Mouse (Mus musculus) embryonic facial prominence, embryonic 15.5 days (tissue): ENCODE measurements around the gene Nupl1. TPM values are rescaled to one million over a fixed set of nuclear protein-coding genes. Genes with fewer than 3 reads are reported as not detected.

Experiments
- ATAC-seq: fragments of 200-750 bp; cut with Nextera tagmentation; 2 replicates; pipeline ENCODE4 v1.8.0; 2017; ENCODE audit warnings: low read depth, moderate TSS enrichment; ENCODE audit not compliant: insufficient number of reproducible peaks, low FRiP score, low TSS enrichment
- H3K27ac ChIP-seq: fragments of 300-500 bp; sonication (generic); replicated peaks from 2 replicates; pipeline ENCODE4 v1.5.1; 2015; ENCODE audit warnings: mild to moderate bottlenecking, inconsistent platforms
- H3K27me3 ChIP-seq: fragments of 300-500 bp; sonication (generic); 2 replicates; pipeline ENCODE4 v1.6.1; 2015; ENCODE audit warnings: inconsistent platforms
- H3K36me3 ChIP-seq: fragments of 300-500 bp; sonication (generic); 2 replicates; pipeline ENCODE4 v1.6.1; 2015; ENCODE audit warnings: mild to moderate bottlenecking, inconsistent platforms
- H3K4me1 ChIP-seq: fragments of 300-500 bp; sonication (generic); 2 replicates; pipeline ENCODE4 v1.6.1; 2015; ENCODE audit warnings: inconsistent platforms
- H3K4me2 ChIP-seq: fragments of 300-500 bp; sonication (generic); replicated peaks from 2 replicates; pipeline ENCODE4 v1.6.1; 2015; ENCODE audit warnings: mild to moderate bottlenecking, inconsistent platforms
- H3K4me3 ChIP-seq: fragments of 300-500 bp; sonication (generic); replicated peaks from 2 replicates; pipeline ENCODE4 v1.5.1; 2015; ENCODE audit warnings: mild to moderate bottlenecking, inconsistent platforms
- H3K9ac ChIP-seq: fragments of 300-500 bp; sonication (generic); 2 replicates; pipeline ENCODE4 v1.6.1; 2015; ENCODE audit warnings: inconsistent platforms
- H3K9me3 ChIP-seq: fragments of 300-500 bp; sonication (generic); replicated peaks from 2 replicates; pipeline ENCODE4 v1.6.1; 2016; ENCODE audit warnings: inconsistent platforms
- WGBS: fragments of 180-500 bp; shearing (Covaris S2); methylation state at CpG from one replicate; pipeline ENCODE4 v1.1.7; 2015; 5-methylcytosine and 5-hydroxymethylcytosine counted together
- polyA plus RNA-seq: library from polyadenylated mRNA; unstranded; fragments of >200 nt; fragmentation: Nextera tagmentation; extraction: Ambion mirVana; gene quantifications from 2 replicates; pipeline ENCODE4 v1.2.1, GENCODE M21; 2015

Nupl1 gene
- polyA plus RNA-seq, 1 experiment from 2014 or later = not detected

DNA sequence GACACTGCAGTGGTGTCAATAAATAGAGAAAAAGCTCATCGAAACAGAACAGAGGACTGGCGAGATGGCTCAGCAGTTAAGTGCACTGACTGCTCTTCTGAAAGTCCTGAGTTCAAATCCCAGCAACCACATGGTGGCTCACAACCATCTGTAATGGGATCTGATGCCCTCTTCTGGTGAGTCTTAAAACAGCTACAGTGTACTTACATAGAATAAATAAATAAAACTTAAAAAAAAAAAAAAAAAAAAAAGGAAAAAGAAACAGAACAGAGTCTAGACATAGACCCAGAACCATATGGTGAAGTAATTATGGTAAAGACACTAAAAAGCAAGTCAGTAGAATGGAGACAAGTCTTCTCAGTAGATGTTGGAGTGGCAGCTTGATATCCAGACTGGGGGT, 69.9 kb downstream of the Nupl1 start:
- Histone ChIP-seq H3K9ac (no peak overlapping the region), H3K4me3 (no peak overlapping the region), H3K27me3 (peaks cover 31% of the 10 kb centered on the region), H3K4me1 (peaks cover 4% of the 10 kb centered on the region; the same call in 1 of the 2 replicates), H3K9me3 (no peaks in the 10 kb centered on the region), H3K36me3 (no peaks in the 10 kb centered on the region), H3K4me2 (no peak overlapping the region), H3K27ac (no peak overlapping the region)
- no peak for ATAC-seq
- WGBS = 94% methylated on average over 2 of the region's 2 CpGs

- H3K36me3 ChIP-seq = no peaks in the 10 kb centered on the region
- WGBS = 35% methylated on average over 2 of the region's 2 CpGs
- no peaks in the 10 kb centered on the region for H3K9me3 ChIP-seq
- H3K9ac ChIP-seq = no peak overlapping the region
- no peak overlapping the region for H3K4me2 ChIP-seq
- no peak overlapping the region for H3K27ac ChIP-seq
- H3K4me1 ChIP-seq = peaks cover 4% of the 10 kb centered on the region; the same call in 1 of the 2 replicates
- peaks cover 48% of the 10 kb centered on the region for H3K27me3 ChIP-seq
- H3K4me3 ChIP-seq = no peak overlapping the region
- no peak for ATAC-seq
Observed at GRCm38 (mm10) chr14:60178571-60178955, 72.7 kb downstream of the Nupl1 start.

GRCm38 (mm10) chr14:60177614-60178570, 73.3 kb downstream of the Nupl1 start:
- no peaks in the 10 kb centered on the region for H3K9me3 ChIP-seq
- 18% methylated on average over 37 of the region's 37 CpGs for WGBS
- peaks cover 48% of the 10 kb centered on the region for H3K27me3 ChIP-seq
- peak overlapping the region; percentile 98 for H3K4me2 ChIP-seq
- no peak overlapping the region for H3K27ac ChIP-seq
- H3K4me3 ChIP-seq = peak overlapping the region; percentile 67
- ATAC-seq = peak; percentile 49; the same call in 1 of the 2 replicates
- peaks cover 4% of the 10 kb centered on the region; the same call in 1 of the 2 replicates for H3K4me1 ChIP-seq
- no peaks in the 10 kb centered on the region for H3K36me3 ChIP-seq
- H3K9ac ChIP-seq = peak overlapping the region; percentile 40

- WGBS = under 1% methylated on average over 76 of the region's 84 CpGs
- Histone ChIP-seq H3K36me3 (no peaks in the 10 kb centered on the region), H3K4me2 (peak overlapping the region; percentile 98), H3K9me3 (no peaks in the 10 kb centered on the region), H3K4me3 (peak overlapping the region; percentile 67), H3K27me3 (peaks cover 48% of the 10 kb centered on the region), H3K27ac (no peak overlapping the region), H3K4me1 (peaks cover 4% of the 10 kb centered on the region; the same call in 1 of the 2 replicates), H3K9ac (peak overlapping the region; percentile 40)
- ATAC-seq = peak; percentile 73
Observed at GRCm38 (mm10) chr14:60176891-60177613, 74.2 kb downstream of the Nupl1 start.

DNA sequence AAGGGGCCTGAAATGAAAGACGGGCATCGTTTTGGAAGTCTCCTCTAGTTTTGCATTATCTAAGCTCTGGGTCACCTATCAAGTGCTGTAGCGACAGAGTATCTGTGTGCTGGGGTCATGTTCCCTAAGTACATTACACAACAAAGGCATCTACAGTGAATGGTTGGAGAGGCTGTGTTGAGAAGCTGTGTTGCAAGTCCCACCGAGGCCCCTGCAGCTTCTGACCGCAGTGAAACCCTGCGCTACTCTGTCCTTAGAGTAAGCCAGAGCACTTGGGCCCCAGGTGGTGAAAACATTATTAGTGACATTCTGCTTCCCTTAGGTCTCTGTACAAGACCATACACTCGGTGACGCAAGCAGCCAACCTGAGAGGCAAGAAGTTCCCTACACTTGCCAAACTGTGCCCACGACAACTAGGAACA, 74.8 kb downstream of the Nupl1 start:
- Histone ChIP-seq H3K9me3 (no peaks in the 10 kb centered on the region), H3K9ac (no peak overlapping the region), H3K36me3 (no peaks in the 10 kb centered on the region), H3K4me2 (peak overlapping the region; percentile 98), H3K4me3 (peak overlapping the region; percentile 67), H3K27ac (no peak overlapping the region), H3K4me1 (peaks cover 4% of the 10 kb centered on the region; the same call in 1 of the 2 replicates), H3K27me3 (peaks cover 48% of the 10 kb centered on the region)
- no peak for ATAC-seq
- WGBS = 34% methylated on average over 9 of the region's 9 CpGs

DNA sequence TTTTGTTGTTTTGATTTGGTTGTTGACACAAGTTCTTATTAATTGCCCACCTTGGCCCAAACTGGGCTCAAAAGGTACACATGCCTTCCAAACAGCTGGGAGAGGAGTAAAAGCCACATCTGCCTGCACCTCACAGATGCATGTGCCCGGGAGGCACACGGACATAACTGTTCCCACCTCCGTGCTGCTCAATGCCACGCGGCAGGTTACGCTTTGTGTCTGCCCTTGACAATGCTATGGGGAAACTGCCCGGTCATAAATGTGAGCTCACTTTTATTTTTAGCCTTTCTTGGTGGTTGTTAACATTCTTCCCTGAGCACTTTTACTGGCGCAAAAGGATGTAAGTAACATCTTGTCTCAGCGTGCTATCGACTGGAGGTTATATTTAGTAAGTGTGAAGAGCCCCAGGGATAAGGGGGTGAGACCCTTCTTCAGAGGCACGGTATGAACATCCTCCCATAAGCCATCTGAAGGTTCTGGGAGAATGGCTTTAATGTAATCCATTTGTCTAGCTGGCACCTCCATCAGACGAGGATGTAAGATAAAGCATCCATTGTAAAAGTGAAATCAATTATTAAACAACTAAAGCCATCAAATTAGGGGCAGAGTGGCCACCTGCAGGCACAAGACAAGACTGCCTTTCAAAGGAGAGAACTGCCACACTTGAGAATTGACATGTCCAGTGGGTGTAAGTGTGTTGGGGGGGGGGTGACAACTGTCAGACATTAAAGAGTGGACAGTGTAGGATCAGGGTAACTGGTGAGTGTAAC, 78.8 kb downstream of the Nupl1 start:
- Histone ChIP-seq H3K4me1 (peaks cover under 1% of the 10 kb centered on the region; the same call in 1 of the 2 replicates), H3K36me3 (no peaks in the 10 kb centered on the region), H3K27me3 (peaks cover 28% of the 10 kb centered on the region), H3K9me3 (no peaks in the 10 kb centered on the region), H3K9ac (no peak overlapping the region), H3K27ac (no peak overlapping the region), H3K4me2 (no peak overlapping the region), H3K4me3 (no peak overlapping the region)
- WGBS = 60% methylated on average over 12 of the region's 12 CpGs
- ATAC-seq = no peak

GRCm38 (mm10) chr14:60170845-60171610, 80.2 kb downstream of the Nupl1 start:
- ATAC-seq = no peak
- H3K27me3 ChIP-seq = peaks cover 13% of the 10 kb centered on the region
- H3K36me3 ChIP-seq = no peaks in the 10 kb centered on the region
- H3K4me2 ChIP-seq = no peak overlapping the region
- no peak overlapping the region for H3K9ac ChIP-seq
- H3K4me3 ChIP-seq = no peak overlapping the region
- no peak overlapping the region for H3K27ac ChIP-seq
- WGBS = 75% methylated on average over 16 of the region's 16 CpGs
- H3K4me1 ChIP-seq = no peaks in the 10 kb centered on the region
- no peaks in the 10 kb centered on the region for H3K9me3 ChIP-seq

DNA sequence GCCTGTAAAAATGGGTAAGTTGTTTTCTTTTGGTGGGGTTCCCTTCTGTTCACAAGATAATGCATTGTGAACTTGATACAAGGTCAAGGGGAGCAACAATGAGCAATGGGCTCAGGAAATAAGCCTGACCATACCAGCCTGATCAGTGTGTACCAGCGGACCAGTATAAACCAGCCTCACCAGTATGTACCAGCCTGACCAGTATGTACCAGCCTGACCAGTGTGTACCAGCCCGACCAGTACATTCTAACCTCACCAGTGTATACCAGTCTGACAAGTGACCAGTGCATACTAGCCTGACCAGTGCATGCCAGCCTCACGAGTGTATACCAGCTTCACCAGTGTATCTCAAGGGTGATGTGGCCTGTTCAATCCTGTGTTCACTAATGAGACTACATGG, 87.9 kb downstream of the Nupl1 start:
- no peak overlapping the region for H3K4me2 ChIP-seq
- no peaks in the 10 kb centered on the region for H3K36me3 ChIP-seq
- no peak for ATAC-seq
- WGBS = 85% methylated on average over 3 of the region's 3 CpGs
- no peak overlapping the region for H3K9ac ChIP-seq
- H3K4me1 ChIP-seq = no peaks in the 10 kb centered on the region
- H3K27ac ChIP-seq = no peak overlapping the region
- no peaks in the 10 kb centered on the region for H3K27me3 ChIP-seq
- no peak overlapping the region for H3K4me3 ChIP-seq
- no peaks in the 10 kb centered on the region for H3K9me3 ChIP-seq

- H3K4me1 ChIP-seq = no peaks in the 10 kb centered on the region
- H3K27me3 ChIP-seq = no peaks in the 10 kb centered on the region
- no peak for ATAC-seq
- no peak overlapping the region for H3K9ac ChIP-seq
- no peaks in the 10 kb centered on the region for H3K9me3 ChIP-seq
- no peaks in the 10 kb centered on the region for H3K36me3 ChIP-seq
- H3K4me3 ChIP-seq = no peak overlapping the region
- no peak overlapping the region for H3K4me2 ChIP-seq
- 83% methylated on average over 11 of the region's 11 CpGs for WGBS
- H3K27ac ChIP-seq = no peak overlapping the region
Observed at GRCm38 (mm10) chr14:60152373-60152772, 98.9 kb downstream of the Nupl1 start.

DNA sequence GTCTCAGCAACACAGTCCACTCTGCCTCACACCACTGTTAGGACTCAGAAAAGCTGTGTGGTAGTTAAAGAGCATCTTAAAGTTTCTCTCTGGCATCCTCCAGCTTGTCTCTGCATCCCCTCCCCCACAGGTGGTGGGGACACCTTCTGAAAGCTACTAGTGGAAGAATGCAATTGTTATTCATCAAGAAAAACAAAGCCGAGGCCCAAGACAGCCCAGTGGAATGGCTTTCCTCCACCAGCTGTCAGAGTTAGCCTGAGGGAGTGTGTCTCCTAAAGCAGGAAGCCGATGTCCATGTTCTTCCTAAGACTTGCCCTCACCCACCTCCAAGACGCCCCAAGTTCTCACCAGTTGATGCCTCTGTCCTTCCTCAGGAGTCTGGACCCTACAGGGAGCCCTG, 102.3 kb downstream of the Nupl1 start:
- ATAC-seq = no peak
- H3K36me3 ChIP-seq = no peaks in the 10 kb centered on the region
- H3K4me1 ChIP-seq = no peaks in the 10 kb centered on the region
- H3K27ac ChIP-seq = no peak overlapping the region
- no peak overlapping the region for H3K4me3 ChIP-seq
- H3K9ac ChIP-seq = no peak overlapping the region
- no peaks in the 10 kb centered on the region for H3K9me3 ChIP-seq
- no peaks in the 10 kb centered on the region for H3K27me3 ChIP-seq
- no peak overlapping the region for H3K4me2 ChIP-seq
- WGBS = 43% methylated on average over 3 of the region's 3 CpGs
